Mouse (Mus musculus) small intestine, adult 2 months (tissue): ENCODE data around the gene Antxrl.

ENCODE experiments used
- CTCF ChIP-seq: fragments of 200-500 bp; IDR thresholded peaks from 2 replicates; pipeline ENCODE4 v1.5.1; 2012; ENCODE audit warnings: low read depth, mild to moderate bottlenecking, control low read depth, inconsistent platforms, low read length, moderate library complexity, mixed read lengths; ENCODE audit not compliant: insufficient replicate concordance, insufficient read length; ENCODE audit errors: extremely low read depth
- POLR2A ChIP-seq: fragments of 200-500 bp; IDR thresholded peaks from 2 replicates; pipeline ENCODE4 v1.6.1; 2012; ENCODE audit warnings: low read depth, mild to moderate bottlenecking, control low read depth, inconsistent platforms, low read length, moderate library complexity

GRCm38 (mm10) chr14:34119046-34119723, 66.7 kb downstream of the Antxrl start:
- TF ChIP-seq CTCF, result no peak
- no peak for TF ChIP-seq POLR2A
